ENCODE assay signal across 42 mouse cellular contexts in the genomic region with DNA sequence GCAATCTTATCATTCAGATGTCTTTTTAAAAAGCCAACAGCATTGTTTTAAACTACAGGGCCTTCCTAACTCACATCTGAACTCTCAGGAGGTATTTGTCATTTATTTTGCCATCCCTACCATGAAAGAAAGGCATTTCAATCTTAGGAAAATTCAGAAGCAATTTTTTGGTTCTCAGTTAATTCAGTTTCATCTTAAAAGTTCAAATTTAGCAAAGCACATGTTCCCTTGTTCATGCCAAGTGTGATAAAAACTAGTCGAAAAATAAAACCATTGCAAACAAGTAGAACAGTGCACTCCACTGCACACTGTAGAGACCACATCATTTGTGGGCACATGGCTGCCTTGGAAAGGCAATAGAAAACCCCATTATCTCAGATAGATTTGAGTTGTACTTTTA. TPM values are rescaled to one million over a fixed set of nuclear protein-coding genes. Genes with fewer than 3 reads are reported as not detected.
"Had no signal": no experiment of that assay in that cellular context is flagged by ENCODE, and none has a peak within 500 bp of the region (broad histone marks: within the 10 kb centered on the region; RNA-seq: fewer than 3 reads in every experiment).

No protein-coding gene starts in this region.

- DNase-seq: heart, adult 2 months; heart, postnatal 10 days; heart, postnatal 14 days; heart, postnatal 36 days; heart, postnatal 4 days; kidney, adult 11 months; kidney, adult 18-20 months; kidney, adult 2 months; kidney, adult 8-10 months; kidney, adult 9 months; kidney, postnatal 10 days; kidney, postnatal 14 days; kidney, postnatal 25 days; kidney, postnatal 36 days; kidney, postnatal 4 days; layer of hippocampus, adult 9-11 months; layer of hippocampus, postnatal 36 days had no signal

- H3K27ac ChIP-seq: heart, adult 2 months; heart, embryonic 10.5 days; heart, embryonic 13.5 days; heart, embryonic 15.5 days; hindbrain, embryonic 10.5 days; hindbrain, embryonic 12.5 days; hindbrain, embryonic 13.5 days; hindbrain, embryonic 14.5 days; hindbrain, embryonic 15.5 days; hindbrain, postnatal 0 days; intestine, embryonic 15.5 days; kidney, embryonic 15.5 days; kidney, postnatal 0 days had no signal

- H3K4me2 ChIP-seq: heart, embryonic 11.5 days; heart, embryonic 12.5 days; heart, embryonic 13.5 days; heart, embryonic 15.5 days; hindbrain, embryonic 12.5 days; hindbrain, embryonic 13.5 days; hindbrain, embryonic 14.5 days; hindbrain, embryonic 15.5 days; intestine, embryonic 15.5 days; kidney, embryonic 15.5 days had no signal

- H3K9me3 ChIP-seq: heart, embryonic 10.5 days; heart, embryonic 12.5 days; heart, embryonic 13.5 days; heart, embryonic 15.5 days; hindbrain, embryonic 10.5 days; hindbrain, embryonic 12.5 days; hindbrain, embryonic 13.5 days; hindbrain, embryonic 15.5 days; intestine, embryonic 15.5 days; kidney, embryonic 15.5 days had no signal

- H3K9ac ChIP-seq: heart, embryonic 12.5 days; heart, embryonic 13.5 days; heart, embryonic 15.5 days; hindbrain, embryonic 12.5 days; hindbrain, embryonic 13.5 days; hindbrain, embryonic 14.5 days; hindbrain, embryonic 15.5 days; intestine, embryonic 15.5 days; kidney, embryonic 15.5 days had no signal

- H3K36me3 ChIP-seq: heart, embryonic 10.5 days; heart, embryonic 12.5 days; heart, embryonic 13.5 days; heart, embryonic 15.5 days; hindbrain, embryonic 10.5 days; hindbrain, embryonic 12.5 days; hindbrain, embryonic 13.5 days; hindbrain, embryonic 15.5 days; intestine, embryonic 15.5 days; kidney, embryonic 15.5 days had no signal

- H3K4me3 ChIP-seq: heart, adult 2 months; heart, embryonic 10.5 days; heart, embryonic 12.5 days; heart, embryonic 13.5 days; heart, embryonic 15.5 days; hindbrain, embryonic 10.5 days; hindbrain, embryonic 12.5 days; hindbrain, embryonic 13.5 days; hindbrain, embryonic 15.5 days; intestine, embryonic 15.5 days; kidney, embryonic 15.5 days had no signal

- ATAC-seq: hindbrain, embryonic 16.5 days; hindbrain, postnatal 0 days; inflammation-experienced regulatory T-cells, adult 6 months; intestine, embryonic 15.5 days; intestine, embryonic 16.5 days; intestine, postnatal 0 days had no signal

RNA-seq across cellular contexts. Expression of gene Tbr1, which starts 15.5 kb away (rescaled TPM):
- total RNA-seq: heart, adult 8-10 months; heart, postnatal 10 days; heart, postnatal 14 days; heart, postnatal 25 days; heart, postnatal 4 days had no signal
- polyA plus RNA-seq: heart, adult 2 months; heart, embryonic 12.5 days; heart, embryonic 14.5 days; heart, embryonic 16.5 days; hindbrain, embryonic 11.5 days; inflammation-experienced regulatory T-cells, adult 6 months; intestine, embryonic 15.5 days; intestine, embryonic 16.5 days; intestine, postnatal 0 days; kidney, embryonic 15.5 days; kidney, embryonic 16.5 days; large intestine, adult 2 months had no signal
